Mouse (Mus musculus): ENCODE data around the gene Dnase1l2. TPM values are rescaled to one million over a fixed set of nuclear protein-coding genes. Genes with fewer than 3 reads are reported as not detected.

Dnase1l2 gene
- polyA plus RNA-seq (2021), result 3.5 TPM

DNA sequence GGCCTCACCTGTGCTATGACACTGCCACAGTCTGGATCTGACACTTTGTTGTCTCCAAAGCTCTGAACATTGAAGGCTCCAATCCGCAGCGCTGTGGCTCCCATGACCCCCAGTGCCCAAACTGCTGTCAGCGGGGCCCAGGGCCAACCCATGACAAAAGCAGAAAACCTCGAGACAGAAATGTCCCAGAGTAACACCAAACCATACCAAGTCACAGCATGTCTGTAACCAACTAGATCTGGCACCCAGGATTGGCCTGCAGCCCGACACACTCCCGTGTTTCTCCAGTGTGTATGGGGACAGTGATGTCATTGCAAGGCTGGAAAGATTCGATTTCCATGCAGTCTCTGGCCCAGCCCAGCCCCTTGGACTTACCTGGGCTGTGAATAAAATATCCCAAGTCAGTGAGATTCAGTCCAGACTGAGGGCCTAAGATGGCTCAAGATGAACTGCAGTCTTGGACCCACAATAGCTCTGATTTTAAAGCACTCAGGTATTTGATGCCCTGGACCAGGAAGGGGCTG, at the start of gene Dnase1l2:
Dnase1l2 (minus strand) TSS at position 474 of the 524 bp plus-strand sequence.
- POLR2A ChIA-PET, result no interaction called here
- CTCF ChIA-PET, result no interaction called here
- in situ Hi-C loops (cut with MboI; ENCODE audit: low pct_unique_long_range_greater_than_20kb), result no loop called here

GRCm38 (mm10) chr17:24490399-24490798, 47.5 kb upstream of the Dnase1l2 start:
- POLR2A ChIA-PET, result no interaction called here
- ATAC-seq, result no peak
- CTCF ChIA-PET, result interaction anchor here (1.9 kb wide), 1 partner anchor 10 kb away, joined by 11 read pairs; the partner anchor contains the start of gene Mlst8
- peaks cover 22% of the 10 kb centered on the region for H3K27me3 ChIP-seq
- no peak for DNase-seq (ENCODE audit: low read depth, low spot score)
- no peak for TF ChIP-seq CTCF (IDR thresholded peaks at IDR 0.05)
- in situ Hi-C loops (cut with MboI; ENCODE audit: low pct_unique_long_range_greater_than_20kb), result no loop called here

More for the DNA sequence above, at the start of gene Dnase1l2:
- TF ChIP-seq CTCF (IDR thresholded peaks at IDR 0.05), result no peak
- DNase-seq (ENCODE audit: low read depth, low spot score), result no peak
- no peak for ATAC-seq
- H3K27me3 ChIP-seq, result no peaks in the 10 kb centered on the region

DNA sequence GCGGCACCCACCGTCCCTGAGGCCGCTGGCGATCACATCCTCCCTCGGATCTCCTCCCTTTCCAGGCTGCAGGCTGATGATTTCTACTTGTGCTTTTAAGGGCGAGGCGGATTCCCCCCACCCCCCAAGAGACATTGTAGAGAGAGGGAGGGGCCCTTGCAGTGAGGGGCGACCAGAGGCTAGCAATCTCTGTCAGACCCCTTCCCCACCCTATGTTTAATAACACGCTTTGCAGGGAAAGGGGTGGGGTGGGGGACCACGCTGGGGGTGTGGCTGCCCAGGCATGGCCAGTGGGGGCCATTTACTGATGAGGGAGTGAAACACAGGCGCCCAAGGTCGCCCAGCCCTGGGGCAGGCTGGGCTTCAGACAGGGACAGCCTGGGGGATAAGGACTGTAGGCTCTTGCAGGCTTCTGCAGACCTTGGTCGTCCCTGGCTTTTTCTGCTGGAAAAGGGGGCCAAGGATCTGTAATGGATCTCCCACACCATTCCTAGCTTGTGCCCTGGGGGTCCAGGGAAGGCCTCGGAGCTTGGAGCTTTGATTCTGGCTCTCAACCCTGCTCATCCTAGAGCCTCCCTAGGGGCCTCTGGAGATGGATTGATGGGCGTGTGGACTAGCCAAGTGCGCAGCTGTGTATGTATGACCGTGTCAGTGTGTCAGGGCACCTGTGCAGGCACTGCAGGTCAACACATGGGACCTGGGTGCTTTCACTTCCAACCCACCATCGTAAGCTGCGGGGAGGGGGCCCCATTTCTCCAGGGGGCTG, 46.5 kb upstream of the Dnase1l2 start:
- no peak for TF ChIP-seq CTCF (IDR thresholded peaks at IDR 0.05)

DNA sequence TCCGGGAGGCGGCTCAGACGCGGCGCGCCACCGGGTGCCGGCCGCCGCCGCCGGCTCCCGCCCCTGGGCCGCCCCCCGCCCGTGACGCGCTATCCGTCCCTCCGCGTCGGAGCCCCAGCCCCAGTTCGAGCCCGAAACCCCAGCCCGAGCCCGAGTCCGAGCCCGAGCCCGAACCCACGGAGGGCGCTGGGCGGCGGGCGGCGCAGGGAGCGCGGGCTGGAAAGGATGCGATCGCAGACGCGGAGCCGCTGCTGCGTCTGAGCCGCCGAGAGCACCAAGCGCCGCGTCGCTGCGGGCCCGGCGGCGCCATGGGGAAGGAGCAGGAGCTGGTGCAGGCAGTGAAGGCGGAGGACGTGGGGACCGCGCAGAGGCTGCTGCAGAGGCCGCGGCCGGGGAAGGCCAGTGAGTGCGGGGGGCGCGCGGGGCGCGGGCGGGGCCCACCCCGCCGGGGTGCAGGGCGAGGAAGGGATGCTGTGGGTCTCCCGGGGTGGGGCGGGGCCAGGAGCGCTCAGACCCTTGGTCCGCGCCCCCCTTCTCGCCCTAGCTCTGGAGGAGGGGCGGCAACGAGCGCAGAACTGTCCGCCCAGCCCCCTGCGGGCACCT, 45.9 kb upstream of the Dnase1l2 start:
- ATAC-seq (no peak), DNase-seq (ENCODE audit: low read depth, low spot score) (no peak)
- no peak for TF ChIP-seq CTCF (IDR thresholded peaks at IDR 0.05)
- in situ Hi-C loops (cut with MboI; ENCODE audit: low pct_unique_long_range_greater_than_20kb), result no loop called here
- H3K27me3 ChIP-seq, result peaks cover 22% of the 10 kb centered on the region
- CTCF ChIA-PET, result interaction anchor here (1.9 kb wide), 1 partner anchor 9 kb away, joined by 11 read pairs; the partner anchor contains the start of gene Mlst8
- POLR2A ChIA-PET, result no interaction called here

More for the DNA sequence above, 46.5 kb upstream of the Dnase1l2 start:
- CTCF ChIA-PET, result interaction anchor here (1.9 kb wide), 1 partner anchor 10 kb away, joined by 11 read pairs; the partner anchor contains the start of gene Mlst8
- DNase-seq (ENCODE audit: low read depth, low spot score), result no peak
- H3K27me3 ChIP-seq, result peaks cover 22% of the 10 kb centered on the region
- POLR2A ChIA-PET, result no interaction called here
- no peak for ATAC-seq
- in situ Hi-C loops (cut with MboI; ENCODE audit: low pct_unique_long_range_greater_than_20kb), result no loop called here

DNA sequence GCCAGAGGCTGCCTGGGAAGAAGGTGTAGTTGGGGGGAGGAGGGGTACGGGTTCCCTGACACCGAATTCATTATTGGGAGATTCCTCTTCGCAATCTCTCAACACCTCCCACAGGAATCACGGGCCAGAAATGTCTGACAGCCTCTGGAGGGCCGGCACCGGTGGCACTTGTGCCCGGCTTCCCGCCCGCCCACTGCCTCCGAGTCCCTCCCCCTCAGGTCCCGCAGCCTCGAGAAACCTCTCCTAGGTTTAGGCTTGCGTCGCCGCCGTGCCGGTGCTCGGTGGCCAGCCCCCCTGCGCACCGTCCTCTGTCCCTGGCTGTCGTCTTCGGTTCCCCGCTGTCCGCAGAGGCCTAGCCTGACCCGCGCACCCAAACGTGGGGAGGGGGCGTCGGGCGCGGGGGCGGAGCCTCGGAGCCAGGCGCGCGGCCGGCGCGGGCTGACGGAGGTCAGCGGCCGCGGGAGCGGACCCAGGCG, 45.3 kb upstream of the Dnase1l2 start, which contains the start of gene Caskin1:
Caskin1 (plus strand) TSS at position 416 of the 476 bp plus-strand sequence.
- ChIA-PET POLR2A (no interaction called here), CTCF (no interaction called here)
- H3K27me3 ChIP-seq, result peaks cover 22% of the 10 kb centered on the region
- ATAC-seq, result no peak
- TF ChIP-seq CTCF (IDR thresholded peaks at IDR 0.05), result no peak
- in situ Hi-C loops (cut with MboI; ENCODE audit: low pct_unique_long_range_greater_than_20kb), result no loop called here
- DNase-seq (ENCODE audit: low read depth, low spot score), result no peak

DNA sequence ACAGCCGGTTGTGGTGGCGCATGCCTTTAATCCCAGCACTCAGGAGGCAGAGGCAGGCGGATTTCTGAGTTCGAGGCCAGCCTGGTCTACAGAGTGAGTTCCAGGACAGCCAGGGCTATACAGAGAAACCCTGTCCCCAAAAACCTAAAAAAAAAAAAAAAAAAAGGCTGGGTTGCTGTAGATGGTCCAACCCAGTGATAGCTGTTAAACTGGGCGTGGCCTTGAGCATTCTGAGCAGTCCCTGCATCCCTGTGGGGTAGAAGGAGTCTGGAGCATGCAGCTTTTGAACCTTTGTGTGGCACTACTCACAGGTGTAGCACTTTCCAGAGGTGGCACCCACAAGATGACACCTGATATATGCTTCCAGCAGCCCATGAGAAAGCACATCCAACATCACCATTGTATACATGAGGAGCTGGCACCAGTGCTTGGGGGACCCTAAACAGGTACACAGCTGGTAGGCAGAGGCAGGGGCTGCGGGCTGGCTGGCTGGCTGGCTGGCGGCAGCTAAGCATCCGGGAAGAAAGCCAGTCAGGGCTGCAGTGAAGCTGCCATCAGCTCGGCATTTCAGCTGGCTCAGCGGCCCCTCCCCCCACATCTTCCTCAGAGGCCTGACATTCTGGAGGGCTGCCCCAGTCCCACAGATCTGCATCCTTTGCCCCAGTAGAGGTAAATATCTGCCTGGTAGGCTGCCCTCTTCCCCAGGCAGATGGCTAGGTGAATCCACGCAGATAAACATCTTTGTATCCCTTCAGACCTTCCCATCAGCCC, 42.4 kb upstream of the Dnase1l2 start:
- DNase-seq (ENCODE audit: low read depth, low spot score) (no peak), ATAC-seq (no peak)
- in situ Hi-C loops (cut with MboI; ENCODE audit: low pct_unique_long_range_greater_than_20kb), result no loop called here
- ChIA-PET POLR2A (no interaction called here), CTCF (interaction anchor here (1.4 to 1.6 kb wide), 2 partner anchors 9 to 13 kb away, joined by 3 to 4 read pairs; no protein-coding TSS in a partner anchor)
- TF ChIP-seq CTCF (IDR thresholded peaks at IDR 0.05), result no peak
- peaks cover 22% of the 10 kb centered on the region for H3K27me3 ChIP-seq

DNA sequence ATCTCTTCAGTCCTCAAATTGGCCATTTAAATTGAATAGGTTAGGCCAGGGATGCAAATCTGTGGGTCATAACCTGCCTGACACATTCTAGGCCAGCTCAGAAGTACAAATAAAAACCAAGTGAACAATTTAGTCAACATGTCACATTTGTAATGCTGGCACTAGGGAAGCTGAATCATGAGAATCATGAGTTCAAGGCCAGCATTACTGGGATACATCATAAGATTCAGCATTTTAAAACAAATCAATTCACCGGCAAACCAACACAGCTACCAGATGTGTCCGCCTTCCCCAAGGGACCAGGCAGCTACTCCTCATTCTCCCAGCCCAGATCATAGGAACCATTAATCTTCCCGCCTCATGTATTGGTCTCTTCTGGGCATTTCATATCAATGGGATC, 40.6 kb upstream of the Dnase1l2 start:
- ChIA-PET POLR2A (no interaction called here), CTCF (no interaction called here)
- no peak for DNase-seq (ENCODE audit: low read depth, low spot score)
- TF ChIP-seq CTCF (IDR thresholded peaks at IDR 0.05), result no peak
- in situ Hi-C loops (cut with MboI; ENCODE audit: low pct_unique_long_range_greater_than_20kb), result loop anchor here (5.0 kb wide), 1 partner anchor 44 kb away; the partner anchor contains the start of gene Traf7
- peaks cover 12% of the 10 kb centered on the region for H3K27me3 ChIP-seq
- no peak for ATAC-seq

DNA sequence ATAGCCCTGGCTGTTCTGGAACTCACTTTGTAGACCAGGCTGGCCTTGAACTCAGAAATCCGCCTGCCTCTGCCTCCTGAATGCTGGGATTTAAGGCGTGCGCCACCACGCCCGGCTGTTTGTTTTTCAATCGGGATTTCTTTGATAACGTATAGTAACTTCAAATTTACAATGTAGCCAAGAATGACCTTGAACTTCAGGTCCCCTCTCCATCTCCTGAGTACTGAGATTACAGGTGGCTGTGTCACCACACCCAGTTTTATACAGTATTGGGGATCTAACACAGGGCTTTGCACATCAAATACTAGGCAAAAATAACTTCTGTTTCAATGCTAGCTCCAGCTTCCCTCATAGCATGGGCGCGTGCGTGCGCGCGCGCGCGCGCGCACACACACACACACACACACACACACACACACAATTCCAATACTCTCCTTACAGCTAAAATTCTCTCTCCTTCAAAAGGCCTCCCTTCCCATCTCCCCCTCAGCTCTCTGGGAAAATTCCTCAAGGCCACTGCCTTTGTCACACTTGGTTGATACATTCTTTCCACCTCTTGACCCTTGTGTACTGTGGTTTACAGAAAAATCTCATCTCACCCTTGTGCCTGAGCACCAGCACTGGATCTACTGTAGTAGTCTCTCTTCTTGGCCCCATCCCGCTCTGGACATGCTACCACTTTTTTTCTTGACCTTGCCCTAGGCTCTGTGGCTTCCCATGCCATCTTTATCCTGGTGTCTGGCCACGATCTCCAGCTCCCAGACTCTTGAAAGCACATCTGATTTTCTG, 38.3 kb upstream of the Dnase1l2 start:
- POLR2A ChIA-PET, result no interaction called here
- no peaks in the 10 kb centered on the region for H3K27me3 ChIP-seq
- DNase-seq (ENCODE audit: low read depth, low spot score), result no peak
- no peak for TF ChIP-seq CTCF (IDR thresholded peaks at IDR 0.05)
- CTCF ChIA-PET, result interaction anchor here (1.1 to 2.4 kb wide), 3 partner anchors 8 to 14 kb away, joined by 3 to 11 read pairs (median 8); no protein-coding TSS in a partner anchor
- no peak for ATAC-seq
- in situ Hi-C loops (cut with MboI; ENCODE audit: low pct_unique_long_range_greater_than_20kb), result loop anchor here (5.0 kb wide), 1 partner anchor 46 kb away; the partner anchor contains the start of gene Traf7

- POLR2A ChIA-PET, result no interaction called here
- in situ Hi-C loops (cut with MboI; ENCODE audit: low pct_unique_long_range_greater_than_20kb), result loop anchor here (5.0 kb wide), 1 partner anchor 47 kb away; the partner anchor contains the start of gene Traf7
- DNase-seq (ENCODE audit: low read depth, low spot score), result no peak
Measured at GRCm38 (mm10) chr17:24480201-24480826, 37.4 kb upstream of the Dnase1l2 start.

More at GRCm38 (mm10) chr17:24480201-24480826, 37.4 kb upstream of the Dnase1l2 start:
- ATAC-seq, result no peak
- TF ChIP-seq CTCF (IDR thresholded peaks at IDR 0.05), result no peak
- CTCF ChIA-PET, result interaction anchor here (1.0 to 2.5 kb wide), 6 partner anchors 9 to 33 kb away, joined by 3 to 11 read pairs (median 8); no protein-coding TSS in a partner anchor
- H3K27me3 ChIP-seq, result no peaks in the 10 kb centered on the region
